Mouse (Mus musculus) forebrain, embryonic 12.5 days (tissue): ENCODE data around the gene Il1f5. TPM values are rescaled to one million over a fixed set of nuclear protein-coding genes. Genes with fewer than 3 reads are reported as not detected.

ENCODE experiments used
- polyA plus RNA-seq: library from polyadenylated mRNA; unstranded; fragments of >200 nt; fragmentation: Nextera tagmentation; extraction: Ambion mirVana; gene quantifications from 2 replicates; pipeline ENCODE4 v1.2.1, GENCODE M21; 2016

The Il1f5 gene
- polyA plus RNA-seq, 1 experiment from 2014 or later, result not detected

Other genes with a start within 250 kb of the Il1f5 start
- 0.99 and 1.4 TPM in 2 replicates for gene Hnmt, start 227.6 kb upstream of the Il1f5 start, polyA plus RNA-seq
- gene Tbpl2, start 180.4 kb upstream of the Il1f5 start, polyA plus RNA-seq, result not detected in 2 replicates
- gene Il1f8, start 123.8 kb upstream of the Il1f5 start, polyA plus RNA-seq, result not detected in 2 replicates
- gene Il1f9, start 90.5 kb upstream of the Il1f5 start, polyA plus RNA-seq, result not detected in 2 replicates
- gene Il1f6, start 61.5 kb upstream of the Il1f5 start, polyA plus RNA-seq, result not detected in 2 replicates
- not detected in 2 replicates for gene Il1f10, start 14.2 kb downstream of the Il1f5 start, polyA plus RNA-seq
- not detected in 2 replicates for gene Il1rn, start 59.9 kb downstream of the Il1f5 start, polyA plus RNA-seq
- 0.29 and 1.0 TPM in 2 replicates for gene Psd4, start 90.6 kb downstream of the Il1f5 start, polyA plus RNA-seq
- 0.20 and 0.24 TPM in 2 replicates for gene Pax8, start 198.6 kb downstream of the Il1f5 start, polyA plus RNA-seq